Mouse (Mus musculus) cerebellum, postnatal 10 days (tissue): ENCODE measurements around the gene Eaf1.
"Not testable (repeated sequence)": the region's sequence is repeated elsewhere in the genome, so short reads cannot be mapped to it uniquely, and the experiment has no call there.

Experiments
- DNase-seq, 2 experiments: peaks; one replicate each; pipeline ENCODE4 v3.0.0; 2021; ENCODE audit warnings: mixed read lengths in 2 of 2

Gene Eaf1

DNA sequence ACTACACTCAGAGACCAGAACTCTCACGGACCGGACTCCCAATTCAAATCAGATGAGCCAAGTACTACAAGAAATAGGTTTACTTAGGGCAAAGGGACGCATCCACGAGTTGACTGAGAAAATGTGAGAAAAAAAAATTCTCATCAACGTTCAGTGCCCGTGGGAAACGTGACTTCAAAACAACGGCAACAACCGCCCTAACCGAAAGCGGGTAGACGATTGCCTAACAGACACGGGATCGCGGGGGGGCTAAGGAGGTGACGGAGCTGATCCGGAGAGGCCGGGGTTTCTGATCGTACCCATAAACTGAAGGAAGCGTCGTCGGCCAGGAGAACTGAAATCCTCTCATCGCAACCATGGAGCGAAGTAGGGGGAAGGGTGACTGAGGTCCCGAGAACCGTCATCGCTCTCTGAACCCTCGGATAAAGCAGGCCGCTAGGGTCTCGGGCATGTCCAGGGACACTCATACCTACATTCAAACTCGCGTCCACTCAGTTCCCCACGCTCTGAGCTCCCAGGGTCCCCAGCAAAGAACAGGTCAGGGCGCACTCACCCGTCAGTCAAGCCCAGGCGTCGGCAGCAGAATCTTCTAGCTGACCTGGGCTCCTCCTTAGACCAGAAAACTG, at the start of gene Eaf1:
Gene Eaf1, plus strand, starts transcription at position 51 of the 626 bp plus-strand sequence.
- peak; percentile 39 to 58 for DNase-seq

DNA sequence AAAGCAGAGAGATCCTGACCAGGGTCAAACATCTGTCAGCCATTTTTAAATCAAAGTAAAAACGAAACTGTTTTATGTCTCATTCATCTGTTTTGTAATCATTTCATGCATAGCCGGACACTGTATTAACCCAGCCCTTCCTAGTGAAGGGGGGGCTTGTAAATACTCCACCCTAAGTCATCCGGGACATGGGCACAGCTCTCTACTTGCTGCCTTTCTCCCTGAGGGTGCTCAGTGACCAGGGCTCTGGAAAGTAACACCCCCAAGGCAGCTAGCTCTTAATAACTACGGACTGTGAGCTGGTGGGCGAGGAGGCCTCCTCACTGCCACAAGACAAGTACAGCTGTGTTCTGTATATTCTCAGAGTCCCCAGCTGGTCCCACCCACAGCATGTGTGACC, 45.2 kb upstream of the Eaf1 start:
- no peak for DNase-seq

DNA sequence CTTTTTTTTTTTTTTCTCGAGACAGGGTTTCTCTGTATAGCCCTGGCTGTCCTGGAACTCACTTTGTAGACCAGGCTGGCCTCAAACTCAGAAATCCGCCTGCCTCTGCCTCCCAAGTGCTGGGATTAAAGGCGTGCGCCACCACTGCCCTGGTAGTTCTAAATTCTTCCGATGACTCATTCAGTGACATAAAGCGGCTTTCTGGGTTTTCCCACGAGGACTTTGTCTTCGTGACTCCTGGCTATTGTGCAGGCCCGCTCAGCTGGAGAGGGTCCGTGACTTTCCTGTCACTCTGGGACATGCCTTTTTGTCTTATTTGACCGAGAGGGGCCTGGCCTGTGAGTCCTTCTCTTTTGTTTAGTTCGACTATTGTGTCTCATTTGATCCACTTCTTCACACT, 40.3 kb upstream of the Eaf1 start:
- DNase-seq: not testable (repeated sequence)

DNA sequence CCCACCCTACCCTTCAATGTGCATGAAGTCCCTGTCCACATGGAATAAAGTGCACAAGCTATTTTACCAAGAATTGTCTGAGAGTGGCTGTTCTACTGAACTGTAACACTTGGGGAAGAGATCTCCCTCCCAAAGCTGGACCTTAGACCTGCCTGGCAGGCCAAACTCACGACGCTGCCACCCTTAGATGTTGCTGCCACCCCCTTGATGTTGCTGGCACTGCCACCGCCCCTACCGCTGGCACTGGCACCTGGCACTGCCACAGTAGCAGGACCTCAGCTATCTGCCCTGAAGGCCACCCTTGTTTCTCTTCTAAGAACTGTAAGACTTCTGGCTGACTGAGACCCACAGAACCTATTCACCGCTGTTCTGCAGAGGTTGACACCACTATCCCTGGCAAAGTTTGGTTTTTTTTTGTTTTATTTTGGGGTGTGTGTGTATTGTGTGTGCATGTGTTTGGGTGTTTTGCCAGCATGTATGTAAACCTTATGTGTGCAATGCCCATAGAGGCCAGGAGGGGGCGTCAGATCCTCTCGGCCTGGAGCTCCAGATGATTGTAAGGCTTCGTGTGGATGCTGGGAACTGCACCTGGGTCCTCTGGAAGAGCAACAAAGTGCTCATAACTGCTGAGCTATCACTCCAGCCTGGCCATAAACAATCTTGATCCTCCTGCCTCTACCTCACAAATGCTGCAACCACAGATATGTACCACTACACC, 39.2 kb upstream of the Eaf1 start:
- no peak for DNase-seq

DNA sequence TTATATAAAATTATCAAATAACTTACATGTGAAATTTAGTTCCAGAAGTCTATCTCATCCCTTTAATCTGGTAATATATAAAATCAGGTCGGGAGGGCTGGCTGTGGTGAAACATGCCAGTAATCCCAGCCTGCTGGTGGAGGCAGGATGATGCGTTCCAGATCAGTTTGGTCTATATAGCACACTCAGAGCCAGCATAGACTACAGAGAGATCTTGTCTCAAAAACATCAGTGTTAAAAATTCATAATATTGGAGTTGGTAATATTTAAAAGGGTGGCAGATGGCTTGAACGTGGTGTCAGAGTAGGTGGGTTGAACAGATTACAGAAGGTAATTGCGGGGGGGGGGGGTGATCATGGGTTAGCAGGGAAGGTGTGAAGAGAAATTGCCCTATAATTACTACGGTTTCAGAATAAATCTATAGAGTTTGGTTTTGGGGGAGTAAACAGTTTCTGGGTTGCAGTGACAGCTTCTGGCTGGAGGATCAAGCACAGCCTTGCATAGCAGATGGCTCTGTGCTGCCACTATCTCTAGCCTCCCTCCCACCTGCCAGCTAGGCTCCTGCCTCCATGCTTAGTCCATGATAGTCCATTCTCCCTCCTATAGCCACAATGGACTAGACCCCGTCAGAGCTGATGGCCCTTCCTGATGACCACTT, 38.0 kb upstream of the Eaf1 start:
- DNase-seq: peak; percentile 26 to 32

DNA sequence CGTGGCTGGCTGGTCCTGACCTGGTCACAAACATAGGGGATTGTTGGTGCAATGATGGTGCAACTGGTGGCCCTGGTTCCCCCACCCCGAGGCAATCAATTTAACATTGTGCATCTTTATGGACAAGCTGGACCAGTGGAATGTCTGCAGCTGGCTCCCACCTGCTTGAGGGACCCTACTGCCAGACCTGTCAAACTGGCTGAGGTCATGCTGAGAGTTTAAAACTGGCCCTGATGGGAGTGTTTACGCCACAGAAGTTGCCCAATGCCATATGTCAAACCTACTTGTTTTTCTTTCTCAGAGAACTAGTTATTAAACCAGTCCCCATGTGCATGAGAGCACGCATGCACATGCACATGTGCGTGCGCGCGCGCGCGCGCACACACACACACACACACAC, 36.2 kb upstream of the Eaf1 start:
- no peak for DNase-seq

DNA sequence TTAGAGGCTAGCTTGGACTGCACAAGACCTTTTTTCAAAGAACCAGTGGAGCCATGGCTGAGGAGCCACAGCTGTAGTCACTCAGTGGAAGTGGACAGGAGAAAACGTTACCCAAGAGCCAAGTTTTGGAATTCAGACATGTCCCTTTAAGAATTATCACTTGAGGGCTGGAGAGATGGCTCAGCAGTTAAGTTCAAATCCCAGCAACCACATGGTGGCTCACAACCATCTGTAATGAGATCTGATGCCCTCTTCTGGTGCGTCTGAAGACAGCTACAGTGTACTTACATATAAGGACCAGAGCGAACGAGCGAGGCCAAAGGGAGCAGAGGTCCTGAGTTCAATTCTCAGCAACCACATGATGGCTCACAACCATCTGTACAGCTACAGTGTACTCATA, 32.0 kb upstream of the Eaf1 start:
- not testable (repeated sequence) for DNase-seq

DNA sequence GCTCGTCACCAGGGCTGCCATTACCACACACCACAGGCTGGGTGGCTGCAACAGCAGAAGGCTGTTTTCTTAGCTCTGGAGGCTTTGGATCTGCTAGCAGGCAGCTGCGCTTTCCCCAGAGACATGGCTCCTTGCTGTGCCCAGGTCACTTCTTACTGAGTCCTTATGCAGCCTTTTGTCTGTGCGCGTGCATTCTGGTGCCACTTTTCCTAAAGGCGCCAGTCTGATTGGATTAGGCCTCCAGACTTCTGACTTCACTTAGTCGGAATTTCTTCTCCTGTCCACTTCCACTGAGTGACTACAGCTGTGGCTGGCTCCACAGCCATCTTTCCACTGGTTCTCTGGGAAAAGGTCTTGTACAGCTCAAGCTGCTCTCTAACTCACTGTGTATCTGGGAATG, 31.3 kb upstream of the Eaf1 start:
- no peak for DNase-seq

DNA sequence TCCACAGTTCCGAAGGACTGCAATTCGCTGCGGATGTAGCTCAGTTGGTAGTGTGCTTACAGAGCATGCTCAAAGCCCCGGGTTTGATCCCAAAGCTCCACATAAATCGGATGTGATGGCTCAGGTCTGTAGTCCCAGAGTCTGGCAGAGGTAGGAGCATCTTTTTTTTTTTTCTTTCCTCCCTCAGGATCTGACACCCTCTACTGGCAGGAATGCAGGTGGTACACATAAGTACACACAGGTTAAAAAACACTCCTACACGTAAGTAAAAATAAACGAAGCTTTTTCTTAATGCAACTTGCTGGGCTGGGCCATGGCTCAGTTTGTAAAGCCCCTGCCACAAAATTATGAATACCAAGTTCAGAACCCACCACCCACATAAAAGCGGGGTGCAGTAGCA, 30.0 kb upstream of the Eaf1 start:
- DNase-seq: peak; percentile 41 to 55

DNA sequence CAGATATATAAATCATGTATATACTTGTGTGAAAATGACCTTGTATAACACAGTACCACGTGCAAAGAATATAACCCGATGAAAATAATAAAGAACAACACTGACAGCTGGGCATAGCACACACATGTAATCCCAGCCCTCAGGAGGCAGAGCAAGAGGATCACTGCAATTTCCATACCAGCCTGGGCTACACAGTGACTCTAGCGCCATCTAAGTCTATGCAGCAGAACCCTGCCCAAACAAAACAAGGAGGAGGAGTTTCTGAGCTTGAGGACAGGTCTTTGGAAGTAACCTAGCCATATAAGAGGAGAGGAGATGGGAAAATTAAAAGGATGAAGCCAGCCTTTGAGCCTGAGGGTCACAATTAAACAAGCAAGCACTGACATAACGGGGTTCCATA, 24.5 kb upstream of the Eaf1 start:
- DNase-seq: no peak

DNA sequence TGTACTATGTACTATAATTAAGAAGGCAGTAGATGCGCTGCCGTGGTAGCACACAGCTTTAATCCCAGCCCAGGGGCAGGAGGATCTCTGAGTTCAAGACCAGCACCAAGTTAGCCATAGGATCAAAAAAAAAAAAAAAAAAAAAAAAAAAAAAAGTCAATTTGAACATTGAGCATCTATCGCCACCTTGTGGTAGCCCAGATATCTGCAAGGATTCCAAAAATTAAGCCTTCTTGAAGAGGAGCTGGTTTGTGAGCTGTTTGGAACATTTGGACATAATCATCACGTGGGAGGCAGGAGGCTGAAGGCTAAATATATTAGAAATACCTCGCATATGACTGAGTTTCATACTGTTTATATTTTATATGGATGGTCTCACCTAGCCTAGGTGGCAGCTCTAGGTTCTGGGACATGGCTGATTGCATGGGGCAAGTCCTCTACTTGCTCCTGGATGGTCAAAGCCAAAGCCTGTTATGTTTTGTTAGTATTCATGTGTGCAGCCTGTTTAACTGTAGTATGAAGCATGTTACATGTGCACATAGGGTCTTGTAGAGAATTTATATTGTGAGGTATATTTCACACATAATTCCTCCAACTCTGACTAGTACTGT, 21.6 kb upstream of the Eaf1 start:
- peak; percentile 82 to 88 for DNase-seq

DNA sequence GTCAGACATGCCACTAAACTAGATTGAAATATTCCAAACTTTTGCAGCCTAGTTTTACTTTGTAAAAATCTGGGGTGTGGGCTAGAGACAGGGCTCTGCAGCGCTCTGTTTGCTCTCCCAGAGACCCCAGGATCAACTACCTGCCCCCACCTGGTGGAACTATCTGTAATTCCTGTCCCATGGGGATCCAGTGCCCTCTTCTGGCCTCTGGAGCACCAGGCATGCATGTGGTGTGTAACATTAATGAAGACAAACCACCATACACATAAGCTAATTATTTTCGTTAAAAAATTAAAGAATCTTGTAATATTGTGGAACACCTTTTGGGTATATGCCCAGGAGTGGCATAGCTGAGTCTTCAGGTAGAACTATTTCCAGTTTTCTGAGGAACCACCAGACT, 20.9 kb upstream of the Eaf1 start:
- no peak for DNase-seq

DNA sequence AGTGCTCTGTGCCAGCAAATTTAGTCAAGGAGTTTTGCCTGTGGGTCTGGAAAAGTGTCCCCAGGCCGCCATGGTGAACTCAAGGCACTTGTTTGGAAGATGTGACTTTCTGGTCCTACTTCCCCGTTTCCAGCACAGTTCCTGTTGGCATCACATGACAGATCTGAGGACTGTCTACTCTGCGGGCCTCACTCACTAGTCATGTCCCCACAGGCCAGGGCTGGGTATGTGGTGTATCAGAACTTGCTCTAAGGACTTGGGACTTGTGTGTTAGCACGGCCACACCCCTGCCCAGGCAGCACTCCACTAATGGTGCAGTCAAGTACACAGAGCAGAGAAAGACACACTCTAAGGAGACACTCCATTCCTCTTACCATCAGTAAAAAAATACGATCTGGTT, 11.8 kb upstream of the Eaf1 start:
- no peak for DNase-seq

DNA sequence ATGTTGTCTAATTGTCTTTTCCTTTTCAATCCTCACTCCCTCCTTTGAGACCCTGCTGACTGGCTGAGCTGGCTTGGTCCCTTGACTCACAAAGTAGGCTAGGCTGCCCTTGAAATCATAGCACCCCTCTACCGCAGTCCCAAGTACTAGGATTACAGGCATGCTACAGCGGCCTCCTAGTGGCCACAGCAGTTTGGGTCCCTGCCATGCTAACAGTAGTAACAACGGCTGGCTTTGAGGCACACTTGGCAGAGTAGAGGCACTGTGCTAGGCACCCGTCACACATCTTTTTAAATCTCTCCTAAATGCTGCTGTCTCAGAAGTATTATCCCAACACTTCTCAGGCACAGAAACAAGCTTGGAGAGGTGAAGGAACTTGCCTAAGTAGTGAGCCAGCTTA, 7.7 kb upstream of the Eaf1 start:
- DNase-seq: no peak

DNA sequence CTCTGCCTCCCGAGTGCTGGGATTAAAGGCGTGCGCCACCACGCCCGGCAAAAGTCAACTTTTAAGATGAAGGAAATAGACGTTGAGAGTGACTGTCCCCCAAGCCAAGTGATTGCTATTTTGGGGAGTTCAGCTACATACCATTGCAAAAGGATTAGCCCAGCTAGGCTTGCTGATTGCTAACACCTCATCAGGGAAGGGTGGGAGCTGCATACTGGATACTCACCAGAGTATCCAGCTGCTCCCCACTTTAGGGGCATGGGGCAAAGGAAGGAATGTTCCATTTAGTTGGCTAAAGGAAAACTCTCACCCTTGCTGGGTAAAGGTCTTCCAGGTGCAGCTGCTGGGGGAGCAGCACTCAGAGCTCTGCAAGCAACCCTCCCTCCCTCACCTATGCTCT, 6.1 kb upstream of the Eaf1 start:
- DNase-seq: no peak

DNA sequence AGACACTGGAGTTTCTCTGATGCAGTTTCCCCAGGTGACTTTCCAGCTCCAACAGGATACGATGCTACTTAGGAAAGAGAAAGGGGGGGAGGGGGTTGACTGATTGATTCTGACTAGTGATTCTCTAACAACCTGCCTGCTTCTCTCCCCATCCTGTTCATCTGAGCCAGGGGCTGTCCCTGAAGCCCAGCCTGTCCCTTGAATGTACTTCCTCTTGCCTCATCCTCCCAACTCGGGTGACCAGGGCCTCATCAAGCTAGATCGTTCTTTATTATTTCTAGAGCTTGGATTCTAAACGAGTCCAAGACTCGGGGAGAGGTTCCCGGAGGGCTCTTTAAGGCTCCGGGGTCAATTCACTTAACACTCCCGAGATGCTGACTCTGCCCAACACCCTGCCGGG, 298 bp upstream of the Eaf1 start:
- DNase-seq: no peak

DNA sequence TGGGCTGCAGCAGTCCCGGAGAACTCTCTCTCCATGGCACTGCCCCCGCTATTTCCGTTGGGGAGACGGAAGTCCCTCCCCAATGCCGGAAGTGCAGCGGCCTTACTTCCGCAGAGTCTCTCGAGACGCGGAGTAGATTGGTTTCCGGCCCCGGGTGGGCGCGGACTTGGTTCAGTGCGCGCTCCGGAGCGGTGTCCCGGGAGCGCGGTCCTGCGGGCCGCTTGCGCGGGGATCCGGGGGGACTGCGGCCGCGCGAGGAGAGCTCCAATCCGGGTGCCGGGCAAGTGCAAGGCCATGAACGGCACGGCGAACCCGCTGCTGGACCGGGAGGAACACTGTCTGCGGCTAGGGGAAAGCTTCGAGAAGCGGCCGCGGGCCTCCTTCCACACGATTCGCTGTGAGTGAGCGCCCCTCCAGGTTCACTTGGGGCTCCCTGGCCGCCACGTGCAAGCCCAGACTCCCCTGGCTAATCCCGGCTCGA, 816 bp downstream of the Eaf1 start, which contains the start of gene Mettl6:
Gene Mettl6, minus strand, starts transcription at position 66 of the 481 bp plus-strand sequence.
- peak; percentile 92 to 93 for DNase-seq

DNA sequence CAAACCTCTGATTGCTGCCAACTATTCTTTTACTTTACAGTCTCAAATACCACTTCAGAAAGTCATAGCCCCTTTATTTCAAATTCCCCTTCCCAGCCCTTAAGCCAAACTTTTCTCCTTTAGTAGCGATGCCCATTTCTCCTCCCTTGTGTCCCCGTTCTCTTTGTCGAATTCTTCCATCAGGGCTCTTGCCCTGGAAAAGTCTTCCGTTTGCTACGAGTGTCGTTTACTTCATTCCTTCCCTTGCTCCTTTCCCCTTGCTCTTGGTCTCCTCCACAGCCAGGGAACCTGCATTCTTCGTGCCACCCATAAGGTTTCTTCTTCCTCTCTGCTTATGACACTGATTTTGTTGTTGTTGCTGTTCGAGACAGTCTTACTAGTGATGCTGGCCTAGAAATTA, 1.3 kb downstream of the Eaf1 start:
- no peak for DNase-seq

DNA sequence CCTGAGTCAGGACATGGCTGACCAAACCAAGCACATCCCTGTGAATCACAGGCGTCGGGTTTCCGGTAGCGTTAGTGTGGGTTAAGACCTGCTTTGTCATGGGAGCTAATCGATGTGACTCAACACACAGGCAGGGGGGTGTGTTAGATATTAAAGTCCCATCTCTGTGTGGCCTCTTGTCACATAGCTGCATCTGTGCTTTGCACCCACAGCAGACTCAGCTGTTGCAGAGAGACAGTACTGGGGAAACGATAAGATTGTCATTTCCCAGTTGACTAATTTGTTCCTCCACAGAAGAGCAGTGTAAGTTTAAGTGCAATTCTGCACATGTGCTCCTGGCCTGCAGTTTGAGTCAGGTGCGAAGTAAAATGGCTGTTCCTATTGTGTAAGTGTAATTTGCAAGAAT, 2.0 kb downstream of the Eaf1 start:
- no peak for DNase-seq

DNA sequence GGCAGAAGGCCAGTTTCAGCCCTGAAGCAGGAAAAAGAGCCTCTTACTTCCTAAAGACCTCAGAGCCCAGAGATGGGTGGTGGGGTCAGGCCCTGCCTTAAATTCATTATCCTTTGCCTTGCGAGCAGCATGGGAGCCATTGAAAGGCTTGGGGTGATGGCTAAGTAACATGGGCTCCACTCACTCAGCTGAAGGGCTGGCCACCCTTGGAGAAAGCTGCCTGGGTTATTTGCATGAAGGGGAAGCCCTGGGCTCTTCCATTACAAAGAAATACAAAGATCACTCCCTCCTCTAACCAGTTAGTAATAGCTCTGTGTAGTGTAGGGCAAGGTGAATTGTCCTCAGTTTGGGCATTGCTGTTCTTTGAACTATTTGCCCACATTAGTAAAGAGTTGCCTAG, 5.3 kb downstream of the Eaf1 start:
- no peak for DNase-seq

DNA sequence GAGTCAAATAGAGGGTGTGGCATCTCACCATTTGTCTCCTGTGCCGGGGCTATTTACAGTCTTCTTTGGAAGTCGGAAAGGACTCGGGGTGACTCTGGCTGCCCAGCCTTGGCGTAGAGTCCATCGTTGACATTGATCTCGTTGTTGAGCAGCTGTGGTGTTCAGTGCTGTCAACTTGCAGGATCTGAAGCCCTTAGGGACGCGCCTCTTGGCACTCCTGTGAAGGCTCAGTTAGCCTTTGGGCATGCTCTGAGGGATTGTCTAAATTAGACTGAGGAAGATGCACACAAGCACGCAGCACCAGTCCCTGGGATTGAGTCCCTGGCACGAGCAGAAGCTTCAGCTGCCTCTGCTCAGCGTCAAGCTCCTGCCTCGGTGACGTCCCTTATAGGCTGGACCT, 9.2 kb downstream of the Eaf1 start:
- DNase-seq: no peak

DNA sequence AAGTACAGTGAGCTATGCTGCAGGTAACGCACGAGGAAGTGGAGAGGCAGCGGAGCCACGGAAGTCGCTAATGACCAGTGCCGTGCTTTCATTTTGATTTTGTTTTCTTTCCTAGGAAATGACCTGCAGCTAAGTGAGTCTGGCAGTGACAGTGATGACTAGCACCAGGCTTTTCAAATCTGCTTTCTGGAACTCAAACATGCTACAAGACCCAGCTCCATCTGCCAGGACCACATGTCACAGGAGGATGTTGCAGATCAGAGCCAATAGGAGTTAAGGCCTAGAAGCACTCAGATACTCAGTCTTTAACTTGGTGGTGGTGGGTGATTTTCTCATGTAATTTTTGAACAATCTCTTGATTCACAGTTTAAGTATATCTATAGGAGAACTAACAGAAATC, 12.3 kb downstream of the Eaf1 start:
- DNase-seq: peak; percentile 70 to 71

DNA sequence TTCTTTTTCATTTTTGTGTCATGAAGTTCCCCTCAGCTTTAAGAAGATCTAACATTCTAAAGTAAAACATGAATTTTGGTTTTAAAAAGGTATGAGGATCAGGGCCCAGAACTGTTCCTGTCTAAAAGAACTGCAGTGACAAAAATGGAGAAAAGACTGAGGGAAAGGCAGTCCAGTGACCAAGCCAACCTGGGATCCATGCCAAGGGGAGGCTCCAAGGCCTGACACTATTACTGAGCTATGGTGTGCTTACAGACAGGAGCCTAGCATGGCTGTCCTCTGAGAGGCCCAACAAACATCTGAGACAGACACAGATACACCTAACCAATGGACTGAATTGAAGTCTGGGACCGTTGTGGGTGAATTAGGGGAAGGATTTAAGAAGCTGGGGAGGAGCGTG, 15.7 kb downstream of the Eaf1 start:
- DNase-seq: peak; percentile 71 to 74

DNA sequence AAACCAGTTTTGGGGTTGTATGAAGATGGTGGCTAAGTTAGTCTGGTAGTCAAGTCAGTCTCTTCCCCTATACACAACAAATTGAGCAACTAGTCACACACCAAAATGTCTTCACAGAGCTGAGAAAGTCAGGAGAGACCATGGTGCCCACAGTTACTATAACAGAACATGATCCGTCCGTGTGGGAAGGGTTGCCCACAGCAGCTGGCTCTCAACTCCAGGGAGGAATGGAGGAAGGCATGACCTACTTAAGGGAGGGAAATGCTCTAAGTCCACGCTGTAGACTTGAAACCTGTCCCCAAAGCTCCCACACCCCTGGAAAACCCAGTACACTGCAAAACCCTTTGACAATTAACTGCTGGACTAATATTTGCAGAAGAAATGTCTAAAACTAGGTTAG, 16.1 kb downstream of the Eaf1 start:
- no peak for DNase-seq
